ENCODE assay signal across 8 mouse cellular contexts in the genomic region with DNA sequence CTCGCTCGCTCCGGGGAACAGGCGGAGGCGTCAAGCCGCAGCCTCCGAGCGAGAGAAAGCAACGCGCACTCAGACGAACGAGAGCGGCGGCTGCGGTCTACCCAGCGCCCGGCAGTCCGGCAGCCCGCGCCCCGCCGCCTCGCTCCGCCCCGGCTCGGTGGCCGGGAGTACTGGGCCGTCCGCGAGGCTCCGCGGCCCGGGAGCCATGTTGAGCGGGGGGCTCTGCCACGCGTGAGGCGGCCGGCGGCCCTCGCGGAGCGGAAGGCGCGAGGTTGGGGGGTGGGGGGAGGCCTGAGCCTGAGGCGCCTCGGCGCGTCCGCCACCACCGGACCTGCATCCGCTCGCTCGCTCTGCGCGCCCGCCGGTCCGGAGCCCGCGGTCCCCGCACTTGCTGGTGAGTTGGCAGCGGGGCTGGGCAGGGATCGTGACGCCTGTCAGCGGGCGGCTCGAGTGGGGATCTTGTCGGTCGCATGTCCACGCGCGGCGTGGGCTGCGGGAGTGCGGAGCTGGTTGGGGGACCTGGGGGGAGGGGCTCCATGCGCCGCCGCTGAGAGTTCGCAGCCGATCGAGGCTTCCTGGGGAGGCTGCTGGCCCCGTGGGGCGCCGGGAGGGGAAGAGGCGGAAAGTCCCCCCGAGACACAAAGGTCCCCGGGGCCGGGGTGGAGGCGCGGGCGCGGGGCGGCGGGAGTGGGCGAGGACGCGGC. TPM values are rescaled to one million over a fixed set of nuclear protein-coding genes. Genes with fewer than 3 reads are reported as not detected.
DNase-seq lines count a peak whose midpoint lies in the region; ATAC-seq and TF ChIP-seq lines count a peak whose summit lies in the region.

Gene Cdk17 (plus strand): TSS at position 69 of the 704 bp plus-strand sequence.

- DNase-seq in 3134 (ENCODE audit: extremely low read depth, insufficient read length, low spot score): peak; percentile 75
- DNase-seq in forebrain, embryonic 10.5 days (ENCODE audit: extremely low spot score, low spot score): peak; percentile 71
- peak; percentile 84 for DNase-seq in kidney, postnatal 10 days
- DNase-seq in liver, embryonic 14.5 days (ENCODE audit: low read depth in 3 of 3, low spot score in 3 of 3): peak in 1 of 3 experiments; percentile 31
- peak; percentile 83 for DNase-seq in neural tube, embryonic 10.5 days (ENCODE audit: extremely low spot score, low spot score)
- peak; percentile 70 for DNase-seq in stomach, postnatal 0 days (ENCODE audit: low spot score)

- no peaks in the 10 kb centered on the region for H3K27me3 ChIP-seq in forebrain, embryonic 10.5 days (ENCODE audit: poor library complexity, severe bottlenecking)
- H3K27me3 ChIP-seq in heart, embryonic 14.5 days (ENCODE audit: control insufficient read depth, insufficient read depth, low read length): no peaks in the 10 kb centered on the region
- H3K27me3 ChIP-seq in liver, embryonic 14.5 days (ENCODE audit: control insufficient read depth, insufficient read depth, low read length): no peaks in the 10 kb centered on the region
- no peaks in the 10 kb centered on the region for H3K27me3 ChIP-seq in stomach, postnatal 0 days (ENCODE audit: control insufficient read depth, insufficient read depth, low read length)

- TF ChIP-seq POLR2A in bone marrow macrophage, adult 2 months (IDR thresholded peaks at IDR 0.05; ENCODE audit: borderline replicate concordance, low read depth, low read length): no peak

- under 1% methylated on average over 85 of the region's 97 CpGs for WGBS in forebrain, embryonic 10.5 days
- WGBS in heart, embryonic 14.5 days: under 1% methylated on average over 81 of the region's 97 CpGs
- WGBS in liver, embryonic 14.5 days (ENCODE audit: insufficient replicate concordance): under 1% methylated on average over 97 of the region's 97 CpGs
- WGBS in stomach, postnatal 0 days: under 1% methylated on average over 77 of the region's 97 CpGs

- no peaks in the 10 kb centered on the region for H3K9me3 ChIP-seq in forebrain, embryonic 10.5 days
- H3K9me3 ChIP-seq in heart, embryonic 14.5 days (ENCODE audit: control insufficient read depth, low read length): no peaks in the 10 kb centered on the region
- H3K9me3 ChIP-seq in liver, embryonic 14.5 days (ENCODE audit: control insufficient read depth, low read length): no peaks in the 10 kb centered on the region
- H3K9me3 ChIP-seq in stomach, postnatal 0 days (ENCODE audit: control insufficient read depth, low read length): no peaks in the 10 kb centered on the region

- peaks cover 25% of the 10 kb centered on the region for H3K4me1 ChIP-seq in bone marrow macrophage, adult 2 months (ENCODE audit: control insufficient read depth, insufficient read depth, low read length)
- H3K4me1 ChIP-seq in forebrain, embryonic 10.5 days: peaks cover 48% of the 10 kb centered on the region
- peaks cover 6 to 32% of the 10 kb centered on the region in 2 experiments for H3K4me1 ChIP-seq in heart, embryonic 14.5 days (ENCODE audit: control insufficient read depth in 2 of 2, insufficient read depth in 2 of 2, low read length in 2 of 2)
- H3K4me1 ChIP-seq in liver, embryonic 14.5 days (replicated peaks; ENCODE audit: control insufficient read depth in 2 of 2, insufficient read depth in 2 of 2, low read length in 1 of 2): peaks cover 24 to 33% of the 10 kb centered on the region in 2 experiments
- peaks cover 3% of the 10 kb centered on the region for H3K4me1 ChIP-seq in stomach, postnatal 0 days (replicated peaks; ENCODE audit: control insufficient read depth, insufficient read depth)

- ATAC-seq in heart, embryonic 14.5 days (ENCODE audit: insufficient number of reproducible peaks, insufficient read depth, low FRiP score, low read depth): peak; percentile 66
- ATAC-seq in liver, embryonic 14.5 days (ENCODE audit: insufficient read depth): peak; percentile 74
- ATAC-seq in stomach, postnatal 0 days (ENCODE audit: low FRiP score, low TSS enrichment): peak; percentile 85

- H3K36me3 ChIP-seq in forebrain, embryonic 10.5 days (replicated peaks): no peaks in the 10 kb centered on the region
- H3K36me3 ChIP-seq in heart, embryonic 14.5 days (ENCODE audit: control insufficient read depth, insufficient read depth, low read length): no peaks in the 10 kb centered on the region
- no peaks in the 10 kb centered on the region for H3K36me3 ChIP-seq in liver, embryonic 14.5 days (replicated peaks; ENCODE audit: control insufficient read depth, insufficient read depth, low read depth)
- no peaks in the 10 kb centered on the region for H3K36me3 ChIP-seq in stomach, postnatal 0 days (ENCODE audit: control insufficient read depth, insufficient read depth, low read length)

- no peak for TF ChIP-seq EP300 in liver, embryonic 14.5 days (IDR thresholded peaks at IDR 0.05; ENCODE audit: low read depth)
- no peak for TF ChIP-seq EP300 in stomach, postnatal 0 days (optimal IDR thresholded peaks at IDR 0.05)

- peak within 1 kb of the TSS; percentile 83 for H3K4me2 ChIP-seq in heart, embryonic 14.5 days (ENCODE audit: low read length)
- peak within 1 kb of the TSS; percentile 75 for H3K4me2 ChIP-seq in liver, embryonic 14.5 days (ENCODE audit: low read depth)
- peak within 1 kb of the TSS; percentile 77 for H3K4me2 ChIP-seq in stomach, postnatal 0 days (replicated peaks; ENCODE audit: low read depth)

- TF ChIP-seq CTCF in bone marrow macrophage, adult 2 months (IDR thresholded peaks at IDR 0.05; ENCODE audit: low read depth, low read length): no peak
- TF ChIP-seq CTCF in liver, embryonic 14.5 days (IDR thresholded peaks at IDR 0.05; ENCODE audit: low read depth): no peak
- no peak for TF ChIP-seq CTCF in stomach, postnatal 0 days (IDR thresholded peaks at IDR 0.05; ENCODE audit: low read depth)

- H3K27ac ChIP-seq in bone marrow macrophage, adult 2 months (ENCODE audit: insufficient read depth, low read depth, low read length): peak within 1 kb of the TSS; percentile 92
- peak within 1 kb of the TSS; percentile 99 for H3K27ac ChIP-seq in forebrain, embryonic 10.5 days
- peak within 1 kb of the TSS; percentile 85 to 98 for H3K27ac ChIP-seq in heart, embryonic 14.5 days (replicated peaks in 1 of 2; ENCODE audit: control insufficient read depth in 1 of 2, insufficient read depth in 1 of 2, low read depth in 2 of 2, low read length in 2 of 2)
- peak within 1 kb of the TSS; percentile 94 for H3K27ac ChIP-seq in liver, embryonic 14.5 days
- H3K27ac ChIP-seq in stomach, postnatal 0 days (replicated peaks): peak within 1 kb of the TSS; percentile 100

- H3K9ac ChIP-seq in heart, embryonic 14.5 days (ENCODE audit: low read length): peak within 1 kb of the TSS; percentile 97
- H3K9ac ChIP-seq in liver, embryonic 14.5 days (replicated peaks): peak within 1 kb of the TSS; percentile 100
- peak within 1 kb of the TSS; percentile 99 for H3K9ac ChIP-seq in stomach, postnatal 0 days (ENCODE audit: low read length)

- peak within 1 kb of the TSS; percentile 100 for H3K4me3 ChIP-seq in bone marrow macrophage, adult 2 months (ENCODE audit: insufficient read depth, low read length)
- peak within 1 kb of the TSS; percentile 99 for H3K4me3 ChIP-seq in forebrain, embryonic 10.5 days
- peak within 1 kb of the TSS; percentile 71 to 90 for H3K4me3 ChIP-seq in heart, embryonic 14.5 days (ENCODE audit: control insufficient read depth in 1 of 2, insufficient read depth in 1 of 2, low read depth in 1 of 2, low read length in 2 of 2)
- peak within 1 kb of the TSS; percentile 90 to 99 for H3K4me3 ChIP-seq in liver, embryonic 14.5 days (ENCODE audit: insufficient read depth in 1 of 2, low read depth in 2 of 2, low read length in 2 of 2)
- peak within 1 kb of the TSS; percentile 98 for H3K4me3 ChIP-seq in stomach, postnatal 0 days (ENCODE audit: low read depth, low read length)

RNA-seq across cellular contexts. Expression of gene Cdk17, which starts in this region (rescaled TPM):
- 25.8 and 27.3 TPM in 2 replicates for polyA plus RNA-seq in bone marrow macrophage, adult 2 months (2012; ENCODE audit: insufficient read depth, insufficient read length, missing spikeins)
- 17.6 and 18.2 TPM in 2 replicates for polyA plus RNA-seq in forebrain, embryonic 10.5 days (2016; fragmentation: Nextera tagmentation; extraction: Ambion mirVana)
- polyA plus RNA-seq in heart, embryonic 14.5 days (2014; fragmentation: Nextera tagmentation; extraction: Ambion mirVana): 24.4 and 27.1 TPM in 2 replicates
- 7.2 and 10.5 TPM in 2 replicates for polyA plus RNA-seq in liver, embryonic 14.5 days (2012; rRNA removed)
- 12.9 and 15.1 TPM in 2 replicates for polyA plus RNA-seq in liver, embryonic 14.5 days (2014; fragmentation: Nextera tagmentation; extraction: Ambion mirVana)
- 8.2 and 8.6 TPM in 2 replicates for polyA plus RNA-seq in stomach, postnatal 0 days (2015; fragmentation: Nextera tagmentation; extraction: Ambion mirVana)
